Mouse (Mus musculus) spleen, postnatal 0 days (tissue): ENCODE results near the gene Olfr785. TPM values are rescaled to one million over a fixed set of nuclear protein-coding genes. Genes with fewer than 3 reads are reported as not detected.

ENCODE experiments used
- polyA plus RNA-seq: library from polyadenylated mRNA; unstranded; fragments of >200 nt; fragmentation: Nextera tagmentation; extraction: Ambion mirVana; gene quantifications from 2 replicates; pipeline ENCODE4 v1.2.1, GENCODE M21; 2015

Olfr785 gene
- polyA plus RNA-seq, result not detected in 2 replicates

GRCm38 (mm10) chr10:129405126-129405525 lies at the start of gene Olfr785:
Olfr785 (plus strand) TSS chr10:129405426.

GRCm38 (mm10) chr10:129383783-129384182 lies 21.4 kb upstream of the Olfr785 start, which contains the start of gene Olfr784:
Olfr784 (plus strand) TSS chr10:129384083.

DNA sequence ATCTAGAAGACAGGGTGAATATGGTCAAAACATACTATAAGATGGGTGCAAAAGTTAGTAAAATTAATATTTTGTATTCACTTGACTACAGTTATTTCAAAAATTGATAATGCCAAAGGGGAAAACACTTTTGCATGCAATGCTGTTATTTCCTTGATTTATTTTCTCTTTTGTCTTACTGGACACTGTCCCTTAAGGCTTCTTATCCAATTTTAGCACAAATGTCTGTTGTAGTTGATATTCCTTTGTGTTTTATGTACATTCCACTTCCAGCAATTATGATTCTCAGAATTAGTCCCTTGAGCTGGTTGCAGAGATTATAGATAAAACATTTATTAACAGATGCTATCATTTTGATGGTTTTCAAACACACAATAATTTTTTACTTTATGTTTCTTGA lies 21.8 kb downstream of the Olfr785 start, which contains the start of gene Olfr786:
Gene Olfr786, plus strand, starts transcription at position 301 of the 400 bp plus-strand sequence.

Other genes with a start within 250 kb of the Olfr785 start
- gene Olfr771, start 240.7 kb upstream of the Olfr785 start, polyA plus RNA-seq, result not detected in 2 replicates
- gene Olfr772, start 227.5 kb upstream of the Olfr785 start, polyA plus RNA-seq, result not detected in 2 replicates
- gene Olfr773, start 218.0 kb upstream of the Olfr785 start, polyA plus RNA-seq, result not detected in 2 replicates
- not detected in 2 replicates for gene Olfr774, start 169.2 kb upstream of the Olfr785 start, polyA plus RNA-seq
- gene Olfr775, start 157.0 kb upstream of the Olfr785 start, polyA plus RNA-seq, result not detected in 2 replicates
- not detected in 2 replicates for gene Olfr776, start 146.3 kb upstream of the Olfr785 start, polyA plus RNA-seq
- not detected in 2 replicates for gene Olfr777, start 133.9 kb upstream of the Olfr785 start, polyA plus RNA-seq
- not detected in 2 replicates for gene Olfr780, start 87.3 kb upstream of the Olfr785 start, polyA plus RNA-seq
- gene Olfr781, start 76.6 kb upstream of the Olfr785 start, polyA plus RNA-seq, result not detected in 2 replicates
- not detected in 2 replicates for gene Olfr782, start 56.6 kb upstream of the Olfr785 start, polyA plus RNA-seq
- 0.04 and 0.07 TPM in 2 replicates for gene Olfr784, start 21.3 kb upstream of the Olfr785 start, polyA plus RNA-seq
- not detected in 2 replicates for gene Olfr786, start 21.9 kb downstream of the Olfr785 start, polyA plus RNA-seq
- gene Olfr787, start 56.4 kb downstream of the Olfr785 start, polyA plus RNA-seq, result not detected in 2 replicates
- gene Olfr788, start 65.6 kb downstream of the Olfr785 start, polyA plus RNA-seq, result not detected in 2 replicates
- not detected in 2 replicates for gene Olfr789, start 79.3 kb downstream of the Olfr785 start, polyA plus RNA-seq
- gene Olfr790, start 93.1 kb downstream of the Olfr785 start, polyA plus RNA-seq, result not detected in 2 replicates
- not detected in 2 replicates for gene Olfr791, start 116.4 kb downstream of the Olfr785 start, polyA plus RNA-seq
- not detected in 2 replicates for gene Olfr792, start 133.7 kb downstream of the Olfr785 start, polyA plus RNA-seq
- gene Olfr794, start 162.2 kb downstream of the Olfr785 start, polyA plus RNA-seq, result not detected in 2 replicates
- gene Olfr796, start 207.1 kb downstream of the Olfr785 start, polyA plus RNA-seq, result not detected in 2 replicates
- gene Olfr798, start 222.5 kb downstream of the Olfr785 start, polyA plus RNA-seq, result not detected in 2 replicates
- not detected in 2 replicates for gene Olfr799, start 232.1 kb downstream of the Olfr785 start, polyA plus RNA-seq